Mouse (Mus musculus) NIH3T3 (cell line): Measurements from ENCODE around the gene Tlcd1.
"Not testable (repeated sequence)": the region's sequence is repeated elsewhere in the genome, so short reads cannot be mapped to it uniquely, and the experiment has no call there.

Source experiments
- DNase-seq: peaks from one replicate; pipeline ENCODE4 v3.0.0-alpha.2; 2012; ENCODE audit warnings: low read depth

Tlcd1 gene

GRCm38 (mm10) chr11:78177903-78178858, 1.7 kb downstream of the Tlcd1 start:
- DNase-seq: peak; percentile 98

DNA sequence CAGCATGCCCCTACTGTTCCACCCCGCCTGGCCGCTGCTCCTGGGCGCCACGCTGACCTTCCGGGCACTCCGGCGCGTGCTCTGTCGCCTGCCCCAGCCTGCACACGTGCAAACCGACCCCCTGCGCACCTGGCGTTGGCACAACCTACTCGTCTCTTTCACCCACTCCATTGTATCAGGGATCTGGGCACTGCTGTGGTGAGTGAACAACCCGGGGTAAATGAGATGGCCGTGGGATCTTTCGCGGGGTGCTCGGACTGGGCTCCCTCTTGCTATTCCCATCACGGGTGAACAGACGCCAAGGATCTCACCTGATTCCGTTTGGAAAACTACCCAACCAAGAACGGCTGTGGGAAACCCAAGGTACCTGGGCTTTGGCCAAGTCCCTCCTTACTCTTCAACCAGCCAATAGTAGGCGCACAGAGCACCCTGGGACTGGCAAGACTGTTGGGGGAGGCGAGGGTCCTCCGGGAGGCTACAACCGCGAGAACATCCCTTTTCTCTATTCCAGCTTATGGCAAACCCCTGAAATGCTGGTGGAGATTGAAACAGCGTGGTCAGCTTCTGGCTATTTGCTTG, 2.4 kb downstream of the Tlcd1 start:
- peak; percentile 90 for DNase-seq

GRCm38 (mm10) chr11:78179438-78179999, 3.0 kb downstream of the Tlcd1 start:
- peak; percentile 28 for DNase-seq

GRCm38 (mm10) chr11:78180081-78180761, 3.7 kb downstream of the Tlcd1 start:
- DNase-seq: no peak

- no peak for DNase-seq
Observed at GRCm38 (mm10) chr11:78181830-78182357, 5.4 kb downstream of the Tlcd1 start.

GRCm38 (mm10) chr11:78182450-78182849, 5.9 kb downstream of the Tlcd1 start:
- no peak for DNase-seq

DNA sequence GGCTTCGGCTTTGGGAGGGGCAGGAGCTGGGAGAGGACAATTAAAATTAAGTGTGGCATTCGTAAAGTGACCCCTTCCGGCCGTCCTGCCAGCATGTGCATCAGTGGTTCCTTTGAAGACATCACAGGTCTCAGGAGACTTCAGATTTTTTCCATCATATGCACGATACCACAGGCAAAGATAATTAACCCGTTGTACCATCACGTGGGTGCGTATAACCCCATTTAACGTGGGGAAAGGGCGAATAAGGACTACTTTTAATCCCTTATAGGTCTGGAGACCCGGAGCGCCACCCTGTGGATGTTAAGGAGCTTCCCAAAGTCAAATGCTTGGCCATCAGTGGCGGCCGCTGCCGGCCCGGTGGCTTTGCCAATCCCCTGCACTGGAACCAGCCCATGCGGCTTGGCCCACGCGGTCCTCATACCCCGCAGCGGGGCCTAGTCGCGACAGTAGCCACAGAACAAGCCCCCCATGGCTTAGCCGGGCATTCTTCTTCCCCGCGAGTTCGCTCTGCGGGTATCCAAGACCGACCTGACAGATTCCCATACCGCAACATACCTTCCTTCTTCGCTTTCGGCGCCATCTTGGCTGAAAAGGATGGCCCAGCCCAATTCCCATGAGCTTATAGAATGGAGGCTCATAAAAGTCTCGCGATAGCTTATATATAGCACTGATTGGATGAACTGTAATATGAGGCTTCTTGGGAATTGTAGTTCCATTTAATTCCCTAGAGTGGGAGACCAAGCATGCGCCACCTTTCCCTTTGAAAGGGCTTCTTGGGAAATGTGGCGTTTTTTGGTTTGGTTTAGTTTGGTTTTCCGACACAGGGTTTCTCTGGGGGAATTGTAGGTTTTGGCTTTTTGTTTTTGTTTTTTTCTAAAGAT, 6.7 kb downstream of the Tlcd1 start, which contains the start of gene Rpl23a:
Rpl23a (minus strand) TSS at position 624 of the 884 bp plus-strand sequence.
- DNase-seq: peak; percentile 94

DNA sequence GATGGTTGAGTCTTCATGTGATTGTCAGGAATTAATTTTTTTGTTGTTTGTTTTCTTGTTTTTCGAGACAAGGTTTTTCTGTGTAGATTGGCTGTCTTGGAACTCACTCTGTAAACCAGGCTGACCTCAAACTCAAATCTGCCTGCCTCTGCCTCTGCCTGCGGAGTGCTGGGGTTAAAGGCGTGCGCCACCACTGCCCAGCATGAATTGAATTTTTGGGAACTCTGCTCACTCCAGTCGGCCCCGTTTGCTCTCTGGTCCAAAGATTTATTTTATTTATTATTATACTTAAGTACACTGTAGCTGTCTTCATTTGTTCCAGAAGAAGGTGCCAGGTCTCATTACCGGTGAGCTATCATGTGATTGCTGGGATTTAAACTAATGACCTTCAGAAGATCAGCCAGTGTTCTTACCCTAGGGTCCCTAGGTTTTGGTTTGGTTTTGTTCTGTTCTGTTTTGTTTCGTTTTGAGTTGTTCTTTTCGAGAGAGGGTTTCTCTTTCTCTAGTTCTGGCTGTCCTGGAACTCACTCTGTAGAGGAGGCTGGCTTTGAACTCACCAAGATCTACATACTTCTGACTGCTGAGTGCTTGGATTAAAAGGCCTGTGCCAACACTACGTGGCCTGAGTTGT, 7.5 kb downstream of the Tlcd1 start:
- DNase-seq: no peak

GRCm38 (mm10) chr11:78184702-78185101, 8.2 kb downstream of the Tlcd1 start:
- DNase-seq: not testable (repeated sequence)

DNA sequence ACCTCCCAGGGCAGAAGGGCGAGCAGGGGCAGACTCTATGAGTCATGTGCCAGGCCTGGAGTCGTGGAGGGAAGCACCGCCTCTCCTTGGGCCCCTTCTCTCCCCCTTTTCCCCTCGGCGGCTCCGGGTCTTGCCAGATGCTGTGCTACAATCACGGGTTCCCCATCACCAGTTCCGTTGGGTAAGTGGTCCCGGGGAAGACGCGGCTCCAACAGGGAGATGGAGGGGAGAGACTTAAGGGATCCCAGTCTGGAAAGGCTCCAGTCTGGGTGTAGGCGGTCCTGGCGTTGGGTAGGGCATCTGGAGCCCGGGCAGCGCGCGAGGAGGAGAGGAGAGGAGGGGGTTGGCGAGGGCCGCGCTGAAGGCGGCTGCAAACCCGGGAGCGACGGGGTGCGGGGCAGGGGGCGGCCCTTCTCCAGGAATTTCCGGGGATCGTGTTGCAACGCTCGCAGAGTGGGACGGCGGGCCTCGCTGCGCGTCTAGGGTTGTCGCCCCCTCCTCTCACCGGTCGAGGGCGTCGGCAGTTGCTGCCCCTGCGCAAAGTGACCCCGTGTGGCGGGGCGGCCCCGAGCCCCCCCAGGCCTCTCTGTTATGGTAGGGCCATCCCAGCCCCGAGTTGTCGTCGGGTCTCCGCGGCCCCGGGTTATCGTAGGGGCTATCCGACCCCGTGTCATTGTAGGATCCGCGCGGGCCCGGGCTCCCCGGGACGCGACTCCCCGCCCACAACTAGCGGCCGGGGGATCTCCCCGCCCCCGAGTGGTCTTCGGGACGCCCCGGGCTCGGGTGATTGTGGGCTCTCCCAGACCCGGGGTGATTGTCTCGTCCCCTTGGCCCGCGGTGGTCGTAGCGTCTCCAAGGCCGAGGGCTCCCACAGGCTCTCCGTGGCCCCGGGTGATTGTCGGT, 12.1 kb downstream of the Tlcd1 start, which contains the start of gene Rab34:
Rab34 (plus strand) TSS at position 100 of the 903 bp plus-strand sequence.
- peak; percentile 90 for DNase-seq

- peak; percentile 81 for DNase-seq
Observed at GRCm38 (mm10) chr11:78189234-78190040, 12.9 kb downstream of the Tlcd1 start.

DNA sequence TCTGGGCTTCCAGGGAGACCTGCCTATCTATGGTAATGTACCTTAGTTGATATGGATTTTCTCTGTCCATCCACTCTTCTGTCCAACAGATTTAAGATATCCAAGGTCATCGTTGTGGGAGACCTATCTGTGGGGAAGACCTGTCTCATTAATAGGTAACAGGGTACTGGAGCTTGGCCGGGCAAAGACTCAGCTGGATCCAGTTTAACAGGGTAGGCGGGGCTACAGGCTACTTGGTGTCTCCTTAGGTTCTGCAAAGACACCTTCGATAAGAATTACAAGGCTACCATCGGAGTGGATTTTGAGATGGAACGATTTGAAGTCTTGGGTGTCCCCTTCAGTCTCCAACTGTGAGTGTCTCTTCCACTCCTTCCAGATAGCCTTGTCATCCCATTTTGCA, 13.5 kb downstream of the Tlcd1 start:
- DNase-seq: no peak

- DNase-seq: peak; percentile 26
Observed at GRCm38 (mm10) chr11:78193113-78193512, 16.6 kb downstream of the Tlcd1 start, which contains the start of gene Proca1. Proca1 (plus strand) TSS chr11:78193392.

DNA sequence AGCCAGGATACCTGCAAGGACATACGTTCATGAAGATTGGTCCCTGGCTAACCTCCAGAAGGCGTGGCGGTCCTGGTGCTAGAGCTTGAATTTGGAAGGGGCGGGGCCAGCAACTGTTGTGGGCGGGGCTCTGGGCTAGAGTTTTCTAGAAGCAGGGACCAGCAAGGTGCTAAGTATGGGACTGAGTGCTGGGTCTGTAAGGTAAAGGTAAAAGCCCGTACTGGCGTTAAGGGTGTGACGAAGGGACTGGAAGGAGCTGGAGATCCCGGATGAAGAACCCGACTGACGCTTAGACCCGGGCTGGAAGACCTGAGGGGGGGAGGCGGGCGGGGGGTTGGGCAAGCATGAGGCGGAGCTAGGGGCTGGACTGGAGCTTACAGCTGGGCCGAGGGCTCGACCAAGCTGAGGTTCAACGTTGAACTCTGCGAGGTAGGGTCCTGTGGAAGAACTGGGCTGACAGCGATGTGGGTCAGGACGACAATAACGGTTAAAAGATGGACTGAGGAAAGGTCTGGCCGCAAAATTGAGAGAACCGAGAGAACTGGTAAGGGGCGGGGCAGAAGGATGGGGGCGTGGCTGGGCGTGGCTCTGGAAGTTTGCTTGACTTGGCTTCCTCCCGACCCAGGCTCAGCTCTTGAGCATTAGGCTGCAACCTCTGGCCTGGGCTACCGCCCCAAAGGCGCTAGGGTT, 18.0 kb downstream of the Tlcd1 start:
- no peak for DNase-seq

GRCm38 (mm10) chr11:78195101-78195863, 18.8 kb downstream of the Tlcd1 start:
- DNase-seq: no peak

DNA sequence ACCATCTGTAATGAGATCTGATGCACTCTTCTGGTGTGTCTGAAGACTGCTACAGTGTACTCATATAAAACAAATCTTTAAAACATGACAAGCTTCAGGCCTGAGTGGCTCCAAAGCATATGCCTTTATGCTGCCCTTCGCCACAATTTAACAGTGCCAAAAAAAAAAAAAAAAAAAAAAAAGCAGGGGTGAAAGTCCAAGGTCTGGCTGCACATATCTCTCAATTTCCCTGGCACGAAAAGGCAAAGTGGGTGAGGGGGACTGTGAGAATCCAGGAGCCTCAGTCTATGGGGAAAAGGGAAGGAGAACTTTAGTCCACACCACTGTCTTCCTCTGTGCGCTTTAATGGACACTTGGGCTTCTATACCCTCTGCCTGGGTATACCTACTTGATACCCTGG, 25.9 kb downstream of the Tlcd1 start:
- DNase-seq: no peak

- DNase-seq: no peak
Observed at GRCm38 (mm10) chr11:78204287-78204686, 27.8 kb downstream of the Tlcd1 start.
